In genomic region chr2:73407662-73408061, GRCm38 (mm10) we compare ENCODE assay signal across 23 mouse cellular contexts.
"Had no signal": no experiment of that assay in that cellular context is flagged by ENCODE, and none has a peak within 500 bp of the region (broad histone marks: within the 10 kb centered on the region; RNA-seq: fewer than 3 reads in every experiment).

No protein-coding gene starts in this region.

- DNase-seq: forebrain, postnatal 0 days; gastrocnemius, postnatal 14 days; gastrocnemius, postnatal 36 days; heart, adult 2 months; heart, postnatal 10 days; heart, postnatal 36 days; kidney, adult 11 months; kidney, adult 2 months; kidney, adult 9 months; kidney, postnatal 14 days; kidney, postnatal 4 days; liver had no signal

- H3K4me1 ChIP-seq: heart, embryonic 12.5 days; hindbrain, embryonic 13.5 days; hindbrain, embryonic 15.5 days; kidney, embryonic 15.5 days had no signal

- H3K27me3 ChIP-seq: heart, embryonic 12.5 days; hindbrain, embryonic 13.5 days; hindbrain, embryonic 15.5 days; kidney, embryonic 15.5 days; limb, embryonic 12.5 days had no signal

- H3K9me3 ChIP-seq: hindbrain, embryonic 13.5 days; hindbrain, embryonic 15.5 days; kidney, embryonic 15.5 days; limb, embryonic 10.5 days; limb, embryonic 12.5 days had no signal

- H3K4me2 ChIP-seq: heart, embryonic 12.5 days; hindbrain, embryonic 13.5 days; hindbrain, embryonic 15.5 days; kidney, embryonic 15.5 days; limb, embryonic 12.5 days had no signal

- H3K9ac ChIP-seq: forebrain, postnatal 0 days; heart, embryonic 12.5 days; hindbrain, embryonic 13.5 days; hindbrain, embryonic 15.5 days; kidney, embryonic 15.5 days; limb, embryonic 12.5 days had no signal

- ATAC-seq: forebrain, postnatal 0 days; hindbrain, postnatal 0 days; intestine, embryonic 16.5 days had no signal

- H3K36me3 ChIP-seq: heart, embryonic 12.5 days; hindbrain, embryonic 13.5 days; hindbrain, embryonic 15.5 days; kidney, embryonic 15.5 days; limb, embryonic 10.5 days; limb, embryonic 12.5 days had no signal

- H3K4me3 ChIP-seq: heart, adult 2 months; heart, embryonic 12.5 days; hindbrain, embryonic 13.5 days; hindbrain, embryonic 15.5 days; kidney, embryonic 15.5 days; layer of hippocampus, adult 2 months; left cerebral cortex, adult 2 months; limb, embryonic 10.5 days; limb, embryonic 12.5 days had no signal

- H3K27ac ChIP-seq: heart, adult 2 months; hindbrain, embryonic 13.5 days; hindbrain, embryonic 15.5 days; hindbrain, postnatal 0 days; kidney, embryonic 15.5 days; kidney, postnatal 0 days; layer of hippocampus, adult 2 months; left cerebral cortex, adult 2 months; limb, embryonic 10.5 days; limb, embryonic 12.5 days had no signal
